Mouse (Mus musculus) A20 (cell line): ENCODE measurements at regions not wholly inside any gene's neighbourhood (a gene's known extent, or its start where the extent isn't known, plus 50 kb on each side); places are given as distances from the start of the nearest gene placed in this dataset.
A peak's percentile ranks its signal among the peaks of the same experiment; 100 is the strongest.

Source experiments
- DNase-seq: peaks from one replicate; pipeline ENCODE4 v3.0.0-alpha.2; 2011; ENCODE audit warnings: low read depth, low spot score

GRCm38 (mm10) chr8:25392766-25393166 is 568.6 kb upstream of the Adam5 start:
- no peak for DNase-seq

- no peak for DNase-seq
Measured at GRCm38 (mm10) chr8:25389947-25390346, 565.8 kb upstream of the Adam5 start.

GRCm38 (mm10) chr8:25389371-25389855 is 565.2 kb upstream of the Adam5 start:
- no peak for DNase-seq

- no peak for DNase-seq
Measured at GRCm38 (mm10) chr8:25388811-25389210, 564.6 kb upstream of the Adam5 start.

GRCm38 (mm10) chr8:25385186-25385585 is 561.0 kb upstream of the Adam5 start:
- no peak for DNase-seq

DNA sequence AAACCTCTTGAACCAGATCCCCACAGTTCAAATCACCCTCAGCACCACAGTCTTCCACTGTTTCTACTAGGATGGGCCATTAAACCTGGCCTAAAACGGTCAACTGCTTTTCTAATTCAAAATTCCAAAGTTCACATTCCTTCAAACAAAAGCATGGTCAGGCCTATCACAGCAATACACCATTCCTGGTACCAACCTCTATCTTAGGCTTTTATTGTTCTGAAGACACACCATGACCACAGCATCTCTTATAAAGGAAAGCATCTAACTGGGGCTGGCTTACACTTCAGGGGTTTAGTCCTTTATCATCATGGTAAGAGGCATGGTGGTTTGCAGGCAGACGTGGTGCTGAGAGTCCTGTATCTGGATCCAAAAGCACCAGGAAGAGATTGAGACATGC is 560.4 kb upstream of the Adam5 start:
- DNase-seq, result no peak

DNA sequence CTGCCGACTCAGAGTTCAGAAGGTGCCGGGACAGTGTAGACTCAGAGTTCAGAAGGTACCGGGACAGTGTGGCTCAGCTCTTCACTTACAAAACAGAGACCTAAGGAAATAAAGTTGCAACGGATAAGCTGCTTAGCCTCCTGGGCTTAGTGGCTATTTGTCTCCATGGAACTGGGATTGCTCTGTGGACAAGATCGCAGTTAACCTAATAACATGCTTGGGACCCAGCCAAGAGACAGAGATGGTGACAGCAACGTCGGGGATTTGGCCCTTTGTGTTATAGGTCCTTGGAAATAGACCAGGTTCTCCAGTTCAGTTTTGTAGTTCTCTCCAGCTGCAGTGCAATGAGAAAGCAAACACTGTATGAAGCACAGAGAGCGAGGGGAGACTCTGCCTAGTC is 549.1 kb upstream of the Adam5 start:
- DNase-seq, result no peak

DNA sequence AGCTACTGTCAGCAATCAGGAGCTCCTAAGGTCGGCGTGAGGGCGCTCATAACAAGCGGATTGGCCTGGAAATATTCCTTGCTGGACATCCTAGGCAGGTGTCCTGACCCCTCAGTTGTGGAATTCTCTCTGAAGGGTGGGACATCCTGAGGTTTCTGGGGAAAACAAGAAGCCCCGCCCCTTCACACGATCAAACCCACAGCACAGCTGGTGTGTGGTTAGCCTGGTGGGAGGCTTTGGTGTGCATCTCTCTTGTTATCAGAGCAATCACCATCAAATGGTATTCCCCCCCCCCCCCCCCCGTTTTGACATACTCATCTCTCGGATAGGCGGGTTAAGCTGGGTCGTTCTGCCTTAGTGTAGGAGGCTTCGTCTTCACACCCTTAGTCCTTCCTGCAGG is 546.8 kb upstream of the Adam5 start:
- no peak for DNase-seq

- no peak for DNase-seq
Measured at GRCm38 (mm10) chr8:25369331-25369730, 545.2 kb upstream of the Adam5 start.

DNA sequence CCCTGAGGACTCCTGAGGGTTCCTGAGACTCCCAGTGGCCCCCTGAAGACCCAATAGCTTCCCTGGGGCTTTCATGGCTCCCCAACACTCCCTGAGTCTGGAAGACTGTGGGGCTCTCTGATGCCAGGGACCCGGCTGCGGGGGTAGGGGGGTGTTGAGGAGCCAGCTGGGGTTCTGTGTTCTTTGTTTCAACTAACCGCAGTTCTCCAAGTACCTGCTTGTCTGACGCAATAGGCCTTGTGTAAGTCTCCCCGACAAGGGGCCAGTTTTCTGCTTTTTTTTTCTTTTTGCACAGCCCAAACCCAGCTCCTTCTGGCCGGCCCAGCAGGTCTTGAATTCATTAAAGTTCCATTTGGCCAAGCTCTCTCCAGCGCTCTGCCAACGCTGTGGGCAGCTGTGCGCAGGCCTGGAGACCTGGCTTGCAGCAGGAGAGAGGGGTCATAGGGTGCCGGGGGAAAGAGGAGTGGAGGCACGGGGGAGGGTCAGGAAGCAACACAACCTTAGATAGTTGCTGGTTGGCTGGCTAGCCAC is 544.5 kb upstream of the Adam5 start:
- no peak for DNase-seq

DNA sequence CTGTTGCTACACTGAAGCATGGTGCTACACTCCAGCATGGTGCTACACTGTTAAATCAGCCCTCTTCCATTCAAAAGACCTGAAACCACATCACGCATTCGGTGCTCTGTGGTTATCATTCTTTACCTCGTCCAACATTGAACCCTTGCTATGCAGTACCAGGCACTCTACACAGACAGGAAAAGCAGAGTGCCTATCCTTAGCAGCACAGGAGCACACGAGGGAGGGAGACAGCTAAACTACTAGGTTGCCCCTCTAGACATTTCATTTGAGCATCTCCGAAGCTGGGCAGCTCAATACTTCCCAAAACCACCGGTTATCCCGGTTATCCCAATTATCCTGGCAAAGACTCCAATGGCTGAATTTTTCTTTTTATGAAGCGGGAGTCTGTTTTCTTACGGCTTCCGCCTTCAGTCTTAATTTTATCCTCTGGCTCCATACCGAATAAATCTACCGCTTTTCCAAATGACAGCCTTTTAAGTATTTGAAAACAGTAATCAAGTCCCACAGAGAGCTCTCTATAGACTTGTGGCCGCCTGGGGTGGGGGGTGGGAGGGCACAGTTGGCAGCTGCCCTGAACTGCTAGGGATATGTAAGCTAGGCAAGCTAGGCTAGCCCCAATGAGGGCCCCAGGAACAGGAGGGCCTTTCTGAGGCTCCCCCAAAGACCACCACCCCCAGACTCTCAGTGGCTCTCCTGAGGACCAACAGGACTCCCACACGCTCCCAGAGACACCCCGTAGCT is 543.8 kb upstream of the Adam5 start:
- DNase-seq, result no peak

- DNase-seq, result no peak
Measured at GRCm38 (mm10) chr8:25366181-25366580, 542.0 kb upstream of the Adam5 start.

GRCm38 (mm10) chr8:25362656-25363055 is 538.5 kb upstream of the Adam5 start:
- no peak for DNase-seq

- DNase-seq, result no peak
Measured at GRCm38 (mm10) chr8:25362146-25362545, 538.0 kb upstream of the Adam5 start.

DNA sequence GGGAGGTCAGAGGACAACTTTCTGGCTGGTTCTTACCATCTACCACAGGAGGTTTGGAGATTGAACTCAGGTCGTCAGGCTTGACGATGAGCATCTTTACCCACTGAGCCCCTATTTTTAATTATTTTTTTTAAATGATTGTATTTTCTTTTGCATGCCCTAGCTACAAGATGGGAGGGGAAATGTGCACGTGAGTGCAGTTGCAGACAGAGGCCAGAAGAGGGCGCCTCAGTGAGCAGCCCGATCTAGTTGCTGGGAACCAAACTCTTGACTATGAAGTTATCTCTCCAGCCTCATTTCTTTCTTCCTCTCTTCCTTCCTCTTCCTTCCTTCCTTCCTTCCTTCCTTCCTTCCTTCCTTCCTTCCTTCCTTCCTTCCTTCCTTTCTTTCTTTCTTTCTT is 537.3 kb upstream of the Adam5 start:
- peak; percentile 25 for DNase-seq

GRCm38 (mm10) chr8:25358539-25359165 is 534.5 kb upstream of the Adam5 start:
- DNase-seq, result no peak

- DNase-seq, result no peak
Measured at GRCm38 (mm10) chr8:25353822-25354770, 529.9 kb upstream of the Adam5 start.

- DNase-seq, result no peak
Measured at GRCm38 (mm10) chr8:25353405-25353804, 529.2 kb upstream of the Adam5 start.

GRCm38 (mm10) chr8:25348003-25348683 is 524.0 kb upstream of the Adam5 start:
- DNase-seq, result no peak

DNA sequence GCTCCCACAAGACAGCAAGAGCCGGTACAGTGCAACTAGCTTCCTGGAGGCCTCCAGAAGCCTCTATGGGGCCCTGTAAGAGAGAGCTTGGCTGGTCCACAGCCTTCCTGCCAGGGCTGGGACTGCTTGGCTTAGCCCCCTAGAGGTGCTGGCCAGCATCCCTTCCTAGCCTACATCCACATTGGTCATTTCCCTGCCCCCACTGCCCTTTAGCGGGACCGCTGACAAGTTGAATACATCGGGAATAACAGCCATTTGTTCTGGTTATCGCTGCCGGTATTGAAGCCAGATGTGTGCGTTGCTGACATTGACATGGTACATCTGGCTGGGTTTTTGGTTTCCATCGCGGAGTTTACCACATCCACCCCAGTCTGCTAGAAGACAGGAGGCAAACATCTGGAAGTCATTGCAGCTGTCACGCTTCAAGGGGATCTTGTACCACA is 519.0 kb upstream of the Adam5 start:
- DNase-seq, result no peak

GRCm38 (mm10) chr8:25342501-25342900 is 518.3 kb upstream of the Adam5 start:
- no peak for DNase-seq
